Comparison of ENCODE assay signal across 7 mouse cellular contexts in the genomic region with DNA sequence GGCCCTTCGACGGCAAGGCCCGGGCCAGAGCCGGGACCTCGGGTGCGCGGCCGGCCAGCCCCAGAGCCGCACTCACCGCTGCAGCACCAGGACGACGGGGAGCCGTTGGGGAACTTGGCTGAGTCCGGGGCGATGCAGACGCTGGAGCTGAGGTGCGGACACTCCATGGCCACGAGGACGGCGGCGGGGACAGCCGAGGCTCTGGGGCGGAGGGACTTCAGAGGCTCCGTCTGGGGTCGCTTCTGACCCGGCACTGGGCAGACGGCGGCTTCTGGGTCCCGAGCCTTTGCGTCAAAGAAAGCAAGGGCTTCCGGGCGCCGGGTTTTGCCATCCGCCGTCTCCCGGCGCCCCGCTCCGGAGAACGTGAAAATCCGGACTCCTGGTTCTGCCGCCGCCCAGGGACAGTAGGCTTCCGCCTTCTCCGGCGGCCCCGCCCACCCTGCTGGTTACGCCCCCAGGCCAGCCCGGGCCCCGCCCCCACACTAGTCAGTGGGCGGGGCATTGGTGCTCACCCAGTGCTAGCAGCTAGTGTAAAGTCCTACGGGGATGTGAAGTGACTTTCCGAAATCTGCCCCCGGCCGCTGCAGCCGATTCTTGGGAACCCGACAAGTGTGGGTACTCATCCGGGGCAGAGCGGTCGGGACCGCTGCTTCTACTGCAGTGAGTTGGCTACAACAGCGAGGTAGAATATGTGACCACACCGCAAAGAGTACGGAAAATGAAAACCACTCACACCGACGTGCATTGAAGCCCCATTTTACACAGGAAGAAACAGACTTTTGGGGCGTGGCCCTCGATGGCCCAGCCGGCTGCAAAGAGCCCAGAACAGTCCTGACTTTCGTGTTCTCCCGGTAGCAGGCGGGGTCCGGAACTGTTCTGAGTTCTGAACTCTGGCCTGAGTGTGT. TPM values are rescaled to one million over a fixed set of nuclear protein-coding genes. Genes with fewer than 3 reads are reported as not detected.
DNase-seq lines count a peak whose midpoint lies in the region; ATAC-seq and TF ChIP-seq lines count a peak whose summit lies in the region.

A gene (minus strand): TSS at position 435 of the 905 bp plus-strand sequence.

- H3K36me3 ChIP-seq in embryonic facial prominence, embryonic 12.5 days = no peaks in the 10 kb centered on the region
- no peaks in the 10 kb centered on the region for H3K36me3 ChIP-seq in kidney, adult 2 months (ENCODE audit: control insufficient read depth, insufficient read depth, low read length)
- H3K36me3 ChIP-seq in limb, embryonic 12.5 days = no peaks in the 10 kb centered on the region
- no peaks in the 10 kb centered on the region for H3K36me3 ChIP-seq in midbrain, embryonic 15.5 days (replicated peaks)
- no peaks in the 10 kb centered on the region for H3K36me3 ChIP-seq in spleen, adult 2 months (ENCODE audit: control insufficient read depth, insufficient read depth, low read length)

- peak; percentile 97 for DNase-seq in adrenal gland, postnatal 25 days
- DNase-seq in heart, adult 18-20 months = peak; percentile 96 to 99
- DNase-seq in kidney, adult 2 months = peak; percentile 99
- DNase-seq in spleen, adult 2 months (ENCODE audit: low read depth in 1 of 2, low spot score in 2 of 2) = peak; percentile 89 to 94

- ATAC-seq in embryonic facial prominence, embryonic 12.5 days (ENCODE audit: insufficient number of reproducible peaks, insufficient read depth, low FRiP score, low TSS enrichment) = peak; percentile 91
- ATAC-seq in limb, embryonic 12.5 days (ENCODE audit: insufficient number of reproducible peaks, insufficient read depth, low FRiP score, low TSS enrichment, low read depth) = peak; percentile 88
- peak; percentile 89 for ATAC-seq in midbrain, embryonic 15.5 days (replicated peaks)

- no peaks in the 10 kb centered on the region for H3K9me3 ChIP-seq in embryonic facial prominence, embryonic 12.5 days
- H3K9me3 ChIP-seq in limb, embryonic 12.5 days = no peaks in the 10 kb centered on the region
- no peaks in the 10 kb centered on the region for H3K9me3 ChIP-seq in midbrain, embryonic 15.5 days

- peak within 1 kb of the TSS; percentile 88 for H3K4me3 ChIP-seq in embryonic facial prominence, embryonic 12.5 days
- H3K4me3 ChIP-seq in kidney, adult 2 months (ENCODE audit: insufficient read depth, low read depth, low read length) = peak within 1 kb of the TSS; percentile 99
- peak within 1 kb of the TSS; percentile 93 for H3K4me3 ChIP-seq in limb, embryonic 12.5 days (replicated peaks)
- peak within 1 kb of the TSS; percentile 93 for H3K4me3 ChIP-seq in midbrain, embryonic 15.5 days
- H3K4me3 ChIP-seq in spleen, adult 2 months (ENCODE audit: extremely low read depth, insufficient read depth, insufficient read length) = peak within 1 kb of the TSS; percentile 100

- H3K27me3 ChIP-seq in embryonic facial prominence, embryonic 12.5 days = no peaks in the 10 kb centered on the region
- no peaks in the 10 kb centered on the region for H3K27me3 ChIP-seq in kidney, adult 2 months (replicated peaks; ENCODE audit: control insufficient read depth, insufficient read depth, low read length)
- 0 out of 2 replicates have a peak, but pooled peaks cover 4% of the 10 kb centered on the region for H3K27me3 ChIP-seq in limb, embryonic 12.5 days
- H3K27me3 ChIP-seq in midbrain, embryonic 15.5 days (replicated peaks) = no peaks in the 10 kb centered on the region
- no peaks in the 10 kb centered on the region for H3K27me3 ChIP-seq in spleen, adult 2 months (ENCODE audit: control insufficient read depth, insufficient read depth, low read length)

- peak within 1 kb of the TSS; percentile 98 for H3K9ac ChIP-seq in embryonic facial prominence, embryonic 12.5 days
- peak within 1 kb of the TSS; percentile 99 for H3K9ac ChIP-seq in limb, embryonic 12.5 days (replicated peaks)
- H3K9ac ChIP-seq in midbrain, embryonic 15.5 days = peak within 1 kb of the TSS; percentile 95

- H3K27ac ChIP-seq in embryonic facial prominence, embryonic 12.5 days = peak within 1 kb of the TSS; percentile 92
- H3K27ac ChIP-seq in kidney, adult 2 months (ENCODE audit: insufficient read depth, low read depth, low read length) = peak within 1 kb of the TSS; percentile 98
- H3K27ac ChIP-seq in limb, embryonic 12.5 days = peak within 1 kb of the TSS; percentile 96
- H3K27ac ChIP-seq in midbrain, embryonic 15.5 days = peak within 1 kb of the TSS; percentile 91
- peak within 1 kb of the TSS; percentile 99 for H3K27ac ChIP-seq in spleen, adult 2 months (ENCODE audit: insufficient read depth, low read length)

- WGBS in embryonic facial prominence, embryonic 12.5 days = under 1% methylated on average over 68 of the region's 73 CpGs
- under 1% methylated on average over 73 of the region's 73 CpGs for WGBS in kidney, adult 2 months
- 1% methylated on average over 73 of the region's 73 CpGs for WGBS in limb, embryonic 12.5 days
- under 1% methylated on average over 73 of the region's 73 CpGs for WGBS in midbrain, embryonic 15.5 days
- under 1% methylated on average over 73 of the region's 73 CpGs for WGBS in spleen, adult 2 months

- H3K4me2 ChIP-seq in embryonic facial prominence, embryonic 12.5 days (replicated peaks) = peak within 1 kb of the TSS; percentile 67
- H3K4me2 ChIP-seq in limb, embryonic 12.5 days = peak within 1 kb of the TSS; percentile 71
- peak within 1 kb of the TSS; percentile 65 for H3K4me2 ChIP-seq in midbrain, embryonic 15.5 days

- H3K4me1 ChIP-seq in embryonic facial prominence, embryonic 12.5 days = peaks cover 40% of the 10 kb centered on the region
- H3K4me1 ChIP-seq in kidney, adult 2 months (ENCODE audit: control insufficient read depth, insufficient read depth, low read length) = peaks cover 22% of the 10 kb centered on the region
- peaks cover 66% of the 10 kb centered on the region for H3K4me1 ChIP-seq in limb, embryonic 12.5 days (replicated peaks)
- peaks cover 29% of the 10 kb centered on the region for H3K4me1 ChIP-seq in midbrain, embryonic 15.5 days
- peaks cover 16% of the 10 kb centered on the region for H3K4me1 ChIP-seq in spleen, adult 2 months (ENCODE audit: control insufficient read depth, insufficient read depth, insufficient read length)

- TF ChIP-seq POLR2A in kidney, adult 2 months (IDR thresholded peaks at IDR 0.05; ENCODE audit: low read depth, low read length) = peak; percentile 46
- peak; percentile 50 for TF ChIP-seq POLR2A in spleen, adult 2 months (IDR thresholded peaks at IDR 0.05; ENCODE audit: low read depth, low read length)

- TF ChIP-seq CTCF in kidney, adult 2 months (conservative IDR thresholded peaks at IDR 0.05; ENCODE audit: insufficient read depth, insufficient read length, low read depth, low read length) = no peak
- no peak for TF ChIP-seq CTCF in spleen, adult 2 months (IDR thresholded peaks at IDR 0.05; ENCODE audit: extremely low read depth, insufficient read depth, insufficient read length, insufficient replicate concordance)

RNA-seq across cellular contexts. Expression of the gene that starts here (rescaled TPM):
- 46.8 and 51.1 TPM in 2 replicates for total RNA-seq in adrenal gland, postnatal 25 days (2021)
- 76.0 and 84.3 TPM in 2 replicates for polyA plus RNA-seq in embryonic facial prominence, embryonic 12.5 days (2016; fragmentation: Nextera tagmentation; extraction: Ambion mirVana)
- total RNA-seq in heart, adult 18-20 months (2021) = 10 to 100 TPM; 14.4 to 19.6 TPM
- polyA plus RNA-seq in kidney, adult 2 months (2012; rRNA removed) = 25.1 and 29.6 TPM in 2 replicates
- polyA plus RNA-seq in limb, embryonic 12.5 days (2016; fragmentation: Nextera tagmentation; extraction: Ambion mirVana) = 84.1 and 88.4 TPM in 2 replicates
- polyA plus RNA-seq in midbrain, embryonic 15.5 days (2015; fragmentation: Nextera tagmentation; extraction: Ambion mirVana) = 70.3 and 77.3 TPM in 2 replicates
- 15.2 and 15.9 TPM in 2 replicates for polyA plus RNA-seq in spleen, adult 2 months (2012; rRNA removed)

Comparison
In these comparisons a context has a peak if more than half of its experiments do, and no peak if none do; other contexts are left out.
1. Peak in every context shown above with its lines: DNase-seq, ATAC-seq, H3K4me3 ChIP-seq and H3K27ac ChIP-seq.